Mouse (Mus musculus) cerebellum, adult 9-11 months (tissue): ENCODE results near the gene Asb11.
A peak's percentile ranks its signal among the peaks of the same experiment; 100 is the strongest.

ENCODE experiments used
- DNase-seq: peaks from one replicate; pipeline ENCODE4 v3.0.0; 2022

The Asb11 gene

DNA sequence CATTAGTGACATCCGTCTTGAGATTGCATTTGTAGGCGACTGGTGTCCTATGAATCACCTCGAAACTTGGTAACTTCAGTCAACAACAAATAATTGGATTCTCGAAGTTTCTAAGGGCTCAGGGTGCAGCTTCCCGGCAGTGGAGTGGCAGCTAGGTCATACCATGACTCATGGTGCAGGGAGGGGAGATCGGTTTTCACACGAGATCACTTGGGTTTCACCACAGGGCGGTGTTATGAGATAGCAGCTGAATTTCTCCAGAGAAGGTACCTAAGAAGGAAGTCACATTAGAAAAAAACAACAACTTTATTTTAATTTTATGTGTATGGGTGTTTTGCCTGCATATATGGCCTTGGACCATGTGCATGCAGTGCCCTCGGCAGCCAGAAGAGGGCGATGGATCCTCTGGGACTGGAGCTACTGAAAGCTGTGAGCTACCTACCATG is 9.3 kb downstream of the Asb11 start:
- DNase-seq = no peak

DNA sequence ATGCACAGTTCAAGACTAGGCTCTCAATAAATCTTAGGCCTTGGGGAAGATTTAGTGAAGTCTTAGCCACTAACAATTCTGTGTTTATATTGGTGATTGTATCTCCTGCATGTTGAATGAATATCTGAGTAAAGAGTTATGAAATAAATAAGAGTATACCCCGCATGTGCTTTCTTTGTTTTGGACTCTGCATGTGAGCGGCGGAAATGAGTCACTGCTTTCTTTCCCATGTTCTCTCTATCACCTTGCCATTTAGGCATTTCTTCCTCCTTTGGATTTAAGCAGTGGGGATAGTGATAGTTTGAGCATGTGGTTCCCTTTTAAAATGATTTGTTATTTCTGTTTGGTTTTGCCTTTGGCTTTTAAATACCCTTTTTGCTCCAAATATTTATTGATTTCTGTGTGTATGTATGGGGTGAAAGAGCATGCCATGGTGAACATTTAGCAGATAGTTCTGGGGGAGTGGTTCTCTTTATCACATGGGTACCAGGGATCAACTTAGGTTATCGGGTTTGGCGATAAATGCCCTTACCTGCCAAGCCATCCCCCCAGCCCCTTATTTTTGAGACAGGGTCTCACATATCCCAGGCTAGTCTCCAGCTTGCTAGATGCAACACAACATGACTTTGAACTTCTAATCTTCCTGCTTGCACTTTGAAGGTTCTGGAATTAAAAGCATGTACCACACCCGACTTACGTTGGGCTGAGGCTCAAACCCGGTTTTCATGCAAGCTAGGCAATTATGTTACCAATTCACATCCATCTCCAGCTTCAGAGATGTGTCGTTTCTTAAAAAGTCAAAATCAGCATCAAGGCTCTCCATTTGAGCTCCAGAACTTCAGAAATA is 10.3 kb downstream of the Asb11 start:
- no peak for DNase-seq

- no peak for DNase-seq
Observed at GRCm38 (mm10) chrX:164447682-164448071, 10.9 kb downstream of the Asb11 start.

- DNase-seq = peak; percentile 8
Observed at GRCm38 (mm10) chrX:164449201-164449600, 12.4 kb downstream of the Asb11 start.

DNA sequence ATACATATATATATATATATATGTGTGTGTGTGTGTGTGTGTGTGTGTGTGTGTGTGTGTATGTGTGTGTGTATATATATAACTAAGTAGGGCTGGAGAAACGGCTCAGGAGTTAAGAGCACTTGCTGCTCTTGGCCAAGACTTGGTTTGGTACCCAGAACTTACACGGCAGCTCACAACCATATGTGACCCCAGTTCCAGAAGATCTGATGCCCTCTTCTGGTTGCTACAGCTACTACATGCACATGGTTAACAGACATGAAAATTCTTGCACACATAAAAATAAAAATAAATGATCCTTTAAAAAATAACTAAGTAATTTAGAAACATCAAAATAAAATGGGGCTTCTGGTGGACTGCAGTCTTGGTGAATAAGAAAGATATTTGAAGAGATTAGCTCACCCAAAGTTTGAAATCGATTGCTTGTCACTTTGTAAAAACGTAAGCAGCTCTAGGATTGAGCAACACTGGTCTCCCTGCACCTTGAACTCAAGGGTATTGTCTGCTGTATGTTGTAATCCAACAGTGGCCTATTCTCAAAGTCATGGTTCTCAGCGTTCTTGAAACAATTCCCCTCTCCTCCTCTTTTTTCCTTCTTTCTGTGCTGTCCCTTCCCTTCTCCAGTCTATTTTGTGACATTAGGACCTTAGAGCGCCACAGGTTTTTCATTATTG is 22.5 kb downstream of the Asb11 start:
- DNase-seq = no peak

DNA sequence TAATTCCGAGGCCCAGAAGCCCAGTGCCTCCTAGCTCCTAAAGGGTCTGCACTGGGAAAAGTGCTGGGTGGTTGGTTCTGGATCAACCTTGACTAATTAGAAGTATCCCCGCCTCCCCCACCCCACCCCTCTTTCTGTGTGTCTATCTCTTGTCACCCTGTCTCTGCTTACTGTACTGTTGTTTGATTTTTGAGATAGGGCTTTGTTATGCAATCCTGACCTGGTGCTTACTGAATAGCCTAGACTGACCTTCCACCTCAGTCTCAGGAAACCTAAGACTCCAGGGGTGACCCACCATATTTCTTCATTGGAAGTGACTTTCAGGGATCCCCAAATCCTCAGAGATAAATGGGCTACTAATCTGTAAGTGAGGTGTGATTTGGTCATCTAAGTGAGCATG is 65.5 kb downstream of the Asb11 start:
- DNase-seq = no peak

DNA sequence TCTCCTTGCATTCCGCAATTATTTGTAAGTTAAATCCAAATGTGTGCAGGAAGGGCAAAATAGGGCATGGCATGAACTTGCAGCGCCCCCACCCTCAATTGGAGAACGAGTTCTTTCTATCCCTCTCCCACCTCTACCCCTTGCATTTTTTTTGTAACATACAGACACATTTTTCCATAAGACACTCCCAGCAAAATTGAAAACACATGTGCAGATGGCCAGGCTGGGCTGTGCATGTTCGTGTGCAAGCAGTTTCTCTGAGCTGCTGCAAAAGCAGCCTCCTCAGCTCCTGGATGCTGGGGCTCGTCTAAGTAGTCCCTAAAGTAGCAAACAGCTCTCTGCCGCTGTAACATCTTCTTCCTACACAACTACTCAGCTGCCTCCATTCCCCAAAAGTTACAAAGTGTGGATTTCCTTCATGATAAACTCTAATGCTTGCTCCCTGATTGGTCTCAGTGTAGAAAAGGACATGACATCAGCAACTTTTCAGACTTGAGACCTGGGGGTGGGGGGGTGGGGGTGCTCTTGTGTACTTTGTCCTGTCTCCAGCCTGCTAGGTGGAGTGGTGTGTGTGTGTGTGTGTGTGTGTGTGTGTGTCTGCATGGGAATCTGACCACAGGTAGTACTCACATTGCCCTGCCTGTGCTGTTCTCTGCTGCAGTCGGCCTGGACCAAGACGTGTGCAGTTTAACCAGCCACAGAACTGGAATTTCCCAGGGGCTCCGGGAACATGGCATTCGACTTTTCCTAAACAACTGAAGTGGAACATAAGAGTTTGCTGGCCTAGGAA is 69.1 kb downstream of the Asb11 start, which contains the start of gene Asb9:
Gene Asb9, plus strand, starts transcription at position 619 of the 790 bp plus-strand sequence.
- DNase-seq = no peak

DNA sequence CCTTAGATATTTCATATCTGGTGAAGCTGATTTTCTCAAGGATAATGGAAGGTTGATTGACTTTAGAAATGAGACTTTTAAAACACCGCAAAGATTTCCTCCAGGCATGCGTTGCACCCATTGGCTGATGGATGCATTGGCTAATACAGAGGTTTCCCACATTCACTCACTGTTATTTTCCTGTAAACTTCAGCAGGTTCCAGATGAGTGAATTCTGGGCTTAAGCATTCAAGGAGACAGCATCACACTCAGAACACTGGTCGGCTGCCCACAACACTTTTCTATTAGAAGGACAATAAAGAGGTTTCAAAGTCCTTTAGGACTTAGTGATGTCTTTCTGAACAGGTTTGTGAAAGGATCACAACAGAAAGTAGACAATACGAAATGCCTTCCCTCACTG is 70.3 kb downstream of the Asb11 start:
- DNase-seq = no peak

- no peak for DNase-seq
Observed at GRCm38 (mm10) chrX:164508728-164509127, 71.9 kb downstream of the Asb11 start.
